Mouse (Mus musculus): ENCODE data around the gene Clmp.

Clmp gene

GRCm38 (mm10) chr9:40693768-40694167, 8.0 kb downstream of the Clmp start:
- peak; percentile 63 for DNase-seq

- no peak for DNase-seq
Measured at GRCm38 (mm10) chr9:40694284-40694683, 8.5 kb downstream of the Clmp start.

- peak; percentile 56 for DNase-seq
Measured at GRCm38 (mm10) chr9:40696086-40696485, 10.3 kb downstream of the Clmp start.

GRCm38 (mm10) chr9:40699194-40699593, 13.4 kb downstream of the Clmp start:
- no peak for DNase-seq

GRCm38 (mm10) chr9:40700253-40700652, 14.5 kb downstream of the Clmp start:
- DNase-seq: no peak

- DNase-seq: no peak
Measured at GRCm38 (mm10) chr9:40704364-40705276, 18.9 kb downstream of the Clmp start.

GRCm38 (mm10) chr9:40708448-40709140, 22.8 kb downstream of the Clmp start:
- peak; percentile 58 for DNase-seq

GRCm38 (mm10) chr9:40709141-40709537, 23.4 kb downstream of the Clmp start:
- DNase-seq: no peak

GRCm38 (mm10) chr9:40709587-40709986, 23.8 kb downstream of the Clmp start:
- no peak for DNase-seq

GRCm38 (mm10) chr9:40709991-40710390, 24.2 kb downstream of the Clmp start:
- DNase-seq: no peak

GRCm38 (mm10) chr9:40711654-40712053, 25.9 kb downstream of the Clmp start:
- no peak for DNase-seq

GRCm38 (mm10) chr9:40717182-40717874, 31.6 kb downstream of the Clmp start:
- DNase-seq: peak; percentile 66

- no peak for DNase-seq
Measured at GRCm38 (mm10) chr9:40717875-40718185, 32.1 kb downstream of the Clmp start.

GRCm38 (mm10) chr9:40720881-40721280, 35.1 kb downstream of the Clmp start:
- no peak for DNase-seq

- peak; percentile 85 for DNase-seq
Measured at GRCm38 (mm10) chr9:40723311-40723772, 37.6 kb downstream of the Clmp start.

GRCm38 (mm10) chr9:40724978-40725377, 39.2 kb downstream of the Clmp start:
- DNase-seq: no peak

- DNase-seq: no peak
Measured at GRCm38 (mm10) chr9:40727140-40727823, 41.5 kb downstream of the Clmp start.

- DNase-seq: no peak
Measured at GRCm38 (mm10) chr9:40727824-40728495, 42.2 kb downstream of the Clmp start.

GRCm38 (mm10) chr9:40730302-40730700, 44.5 kb downstream of the Clmp start:
- no peak for DNase-seq

GRCm38 (mm10) chr9:40730701-40731590, 45.2 kb downstream of the Clmp start:
- DNase-seq: peak; percentile 85

- DNase-seq: no peak
Measured at GRCm38 (mm10) chr9:40731591-40732048, 45.9 kb downstream of the Clmp start.

All from cerebellum, adult 9-11 months (tissue).